Mouse (Mus musculus): ENCODE results near the gene Hoxb4. TPM values are rescaled to one million over a fixed set of nuclear protein-coding genes. Genes with fewer than 3 reads are reported as not detected.

Hoxb4 gene
- polyA plus RNA-seq (2014; fragmentation: Illumina TruSeq; extraction: RNeasy Lipid Tissue Mini Kit (QIAGEN cat#74804); ENCODE audit: insufficient read depth, low read depth, low replicate concordance), result 4.7 TPM

GRCm38 (mm10) chr11:96317608-96318367, at the start of gene Hoxb4:
Hoxb4 (plus strand) TSS chr11:96318267.

GRCm38 (mm10) chr11:96270996-96271540, 47.0 kb upstream of the Hoxb4 start, which contains the start of gene Hoxb9:
Hoxb9 (plus strand) TSS chr11:96271457.

GRCm38 (mm10) chr11:96281855-96282570, 36.1 kb upstream of the Hoxb4 start, which contains the start of gene Hoxb8:
Hoxb8 (plus strand) TSS chr11:96281905.

GRCm38 (mm10) chr11:96285771-96286738, 32.0 kb upstream of the Hoxb4 start, which contains the start of gene Hoxb7:
Hoxb7 (plus strand) TSS chr11:96286623.

GRCm38 (mm10) chr11:96291681-96292564, 26.1 kb upstream of the Hoxb4 start, which contains the start of gene Hoxb6:
Hoxb6 (plus strand) TSS chr11:96292476.

GRCm38 (mm10) chr11:96303151-96304099, 14.6 kb upstream of the Hoxb4 start, which contains the start of gene Hoxb5:
Hoxb5 (plus strand) TSS chr11:96303336.

GRCm38 (mm10) chr11:96323154-96323553, 5.1 kb downstream of the Hoxb4 start, which contains the start of gene Hoxb3:
Hoxb3 (plus strand) TSS chr11:96323326.

GRCm38 (mm10) chr11:96350341-96350624, 32.2 kb downstream of the Hoxb4 start, which contains the start of gene Hoxb2:
Hoxb2 (plus strand) TSS chr11:96350525.

GRCm38 (mm10) chr11:96365441-96366091, 47.5 kb downstream of the Hoxb4 start, which contains the start of gene Hoxb1:
Hoxb1 (plus strand) TSS chr11:96365752.

Other genes with a start within 250 kb of the Hoxb4 start
- gene Atp5g1, start 242.6 kb upstream of the Hoxb4 start, polyA plus RNA-seq (2014; fragmentation: Illumina TruSeq; extraction: RNeasy Lipid Tissue Mini Kit (QIAGEN cat#74804); ENCODE audit: insufficient read depth, low read depth, low replicate concordance), result 235 TPM
- 0.70 TPM for gene Calcoco2, start 206.3 kb upstream of the Hoxb4 start, polyA plus RNA-seq (2014; fragmentation: Illumina TruSeq; extraction: RNeasy Lipid Tissue Mini Kit (QIAGEN cat#74804); ENCODE audit: insufficient read depth, low read depth, low replicate concordance)
- gene Ttll6, start 184.5 kb upstream of the Hoxb4 start, polyA plus RNA-seq (2014; fragmentation: Illumina TruSeq; extraction: RNeasy Lipid Tissue Mini Kit (QIAGEN cat#74804); ENCODE audit: insufficient read depth, low read depth, low replicate concordance), result 1.8 TPM
- not detected for gene Hoxb13, start 124.0 kb upstream of the Hoxb4 start, polyA plus RNA-seq (2014; fragmentation: Illumina TruSeq; extraction: RNeasy Lipid Tissue Mini Kit (QIAGEN cat#74804); ENCODE audit: insufficient read depth, low read depth, low replicate concordance)
- gene Hoxb9, start 46.8 kb upstream of the Hoxb4 start, polyA plus RNA-seq (2014; fragmentation: Illumina TruSeq; extraction: RNeasy Lipid Tissue Mini Kit (QIAGEN cat#74804); ENCODE audit: insufficient read depth, low read depth, low replicate concordance), result not detected
- gene Hoxb8, start 36.4 kb upstream of the Hoxb4 start, polyA plus RNA-seq (2014; fragmentation: Illumina TruSeq; extraction: RNeasy Lipid Tissue Mini Kit (QIAGEN cat#74804); ENCODE audit: insufficient read depth, low read depth, low replicate concordance), result 0.17 TPM
- 1.9 TPM for gene Hoxb7, start 31.6 kb upstream of the Hoxb4 start, polyA plus RNA-seq (2014; fragmentation: Illumina TruSeq; extraction: RNeasy Lipid Tissue Mini Kit (QIAGEN cat#74804); ENCODE audit: insufficient read depth, low read depth, low replicate concordance)
- gene Hoxb6, start 25.8 kb upstream of the Hoxb4 start, polyA plus RNA-seq (2014; fragmentation: Illumina TruSeq; extraction: RNeasy Lipid Tissue Mini Kit (QIAGEN cat#74804); ENCODE audit: insufficient read depth, low read depth, low replicate concordance), result 6.4 TPM
- 14.2 TPM for gene Hoxb5, start 14.9 kb upstream of the Hoxb4 start, polyA plus RNA-seq (2014; fragmentation: Illumina TruSeq; extraction: RNeasy Lipid Tissue Mini Kit (QIAGEN cat#74804); ENCODE audit: insufficient read depth, low read depth, low replicate concordance)
- 2.9 TPM for gene Hoxb3, start 5.1 kb downstream of the Hoxb4 start, polyA plus RNA-seq (2014; fragmentation: Illumina TruSeq; extraction: RNeasy Lipid Tissue Mini Kit (QIAGEN cat#74804); ENCODE audit: insufficient read depth, low read depth, low replicate concordance)
- 9.5 TPM for gene Hoxb2, start 32.3 kb downstream of the Hoxb4 start, polyA plus RNA-seq (2014; fragmentation: Illumina TruSeq; extraction: RNeasy Lipid Tissue Mini Kit (QIAGEN cat#74804); ENCODE audit: insufficient read depth, low read depth, low replicate concordance)
- gene Hoxb1, start 47.5 kb downstream of the Hoxb4 start, polyA plus RNA-seq (2014; fragmentation: Illumina TruSeq; extraction: RNeasy Lipid Tissue Mini Kit (QIAGEN cat#74804); ENCODE audit: insufficient read depth, low read depth, low replicate concordance), result not detected
- gene Skap1, start 146.3 kb downstream of the Hoxb4 start, polyA plus RNA-seq (2014; fragmentation: Illumina TruSeq; extraction: RNeasy Lipid Tissue Mini Kit (QIAGEN cat#74804); ENCODE audit: insufficient read depth, low read depth, low replicate concordance), result 8.4 TPM